ENCODE assay signal across 18 mouse cellular contexts in the genomic region with DNA sequence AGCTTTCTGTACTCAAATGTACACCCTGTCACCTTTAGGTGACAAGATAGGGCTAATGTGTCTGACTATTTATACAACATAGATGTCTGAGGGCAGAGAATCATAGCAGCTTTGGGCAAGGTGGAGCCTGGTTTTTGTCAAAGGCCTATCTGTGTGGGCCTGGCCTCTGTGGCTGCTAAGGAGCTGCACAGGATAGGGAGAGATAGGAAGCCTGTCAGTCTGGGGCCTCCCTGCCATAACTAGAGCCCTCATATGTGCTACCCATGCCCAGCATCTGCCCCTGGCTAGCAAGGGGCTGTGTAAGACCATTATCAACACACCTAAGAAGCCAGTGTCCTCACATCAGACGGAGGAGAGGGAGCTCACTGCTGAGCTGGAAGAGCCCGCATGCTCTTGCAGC. TPM values are rescaled to one million over a fixed set of nuclear protein-coding genes. Genes with fewer than 3 reads are reported as not detected.
"Had no signal": no experiment of that assay in that cellular context is flagged by ENCODE, and none has a peak within 500 bp of the region (broad histone marks: within the 10 kb centered on the region; RNA-seq: fewer than 3 reads in every experiment).

No protein-coding gene starts in this region.

- H3K27ac ChIP-seq: kidney, embryonic 15.5 days; limb, embryonic 15.5 days; midbrain, embryonic 15.5 days; neural tube, embryonic 13.5 days; stomach, embryonic 15.5 days had no signal

- H3K4me3 ChIP-seq: kidney, embryonic 15.5 days; limb, embryonic 15.5 days; midbrain, embryonic 10.5 days; midbrain, embryonic 15.5 days; neural tube, embryonic 13.5 days; stomach, embryonic 15.5 days had no signal

- ATAC-seq: intestine, embryonic 16.5 days; midbrain, embryonic 15.5 days had no signal

- H3K4me2 ChIP-seq: kidney, embryonic 15.5 days; limb, embryonic 15.5 days; midbrain, embryonic 15.5 days; neural tube, embryonic 13.5 days; stomach, embryonic 15.5 days had no signal

- H3K4me1 ChIP-seq: kidney, embryonic 15.5 days; limb, embryonic 15.5 days; midbrain, embryonic 15.5 days; neural tube, embryonic 13.5 days; stomach, embryonic 15.5 days had no signal

- H3K9me3 ChIP-seq: kidney, embryonic 15.5 days; limb, embryonic 15.5 days; midbrain, embryonic 10.5 days; midbrain, embryonic 15.5 days; neural tube, embryonic 13.5 days; stomach, embryonic 15.5 days had no signal

- H3K27me3 ChIP-seq: kidney, embryonic 15.5 days; limb, embryonic 15.5 days; midbrain, embryonic 15.5 days; neural tube, embryonic 13.5 days; stomach, embryonic 15.5 days had no signal

- H3K9ac ChIP-seq: kidney, embryonic 15.5 days; limb, embryonic 15.5 days; midbrain, embryonic 15.5 days; neural tube, embryonic 13.5 days; stomach, embryonic 15.5 days had no signal

- DNase-seq: kidney, adult 2 months; kidney, postnatal 14 days; left cerebral cortex, postnatal 4 days; lung, adult 18-20 months; retina, postnatal 1 day; thymus, postnatal 4 days had no signal

RNA-seq across cellular contexts. Expression of gene Nanos3, which starts 17.3 kb away (rescaled TPM):
- polyA plus RNA-seq: spleen, adult 2 months had no signal

RNA-seq across cellular contexts. Expression of gene Podnl1, which starts 41.9 kb away (rescaled TPM):
- total RNA-seq: layer of hippocampus, adult 8-10 months; layer of hippocampus, postnatal 14 days; left cerebral cortex, adult 18-20 months; left cerebral cortex, postnatal 10 days; left cerebral cortex, postnatal 4 days had no signal
